Mouse (Mus musculus): ENCODE results near the gene Dlx2.

DNA sequence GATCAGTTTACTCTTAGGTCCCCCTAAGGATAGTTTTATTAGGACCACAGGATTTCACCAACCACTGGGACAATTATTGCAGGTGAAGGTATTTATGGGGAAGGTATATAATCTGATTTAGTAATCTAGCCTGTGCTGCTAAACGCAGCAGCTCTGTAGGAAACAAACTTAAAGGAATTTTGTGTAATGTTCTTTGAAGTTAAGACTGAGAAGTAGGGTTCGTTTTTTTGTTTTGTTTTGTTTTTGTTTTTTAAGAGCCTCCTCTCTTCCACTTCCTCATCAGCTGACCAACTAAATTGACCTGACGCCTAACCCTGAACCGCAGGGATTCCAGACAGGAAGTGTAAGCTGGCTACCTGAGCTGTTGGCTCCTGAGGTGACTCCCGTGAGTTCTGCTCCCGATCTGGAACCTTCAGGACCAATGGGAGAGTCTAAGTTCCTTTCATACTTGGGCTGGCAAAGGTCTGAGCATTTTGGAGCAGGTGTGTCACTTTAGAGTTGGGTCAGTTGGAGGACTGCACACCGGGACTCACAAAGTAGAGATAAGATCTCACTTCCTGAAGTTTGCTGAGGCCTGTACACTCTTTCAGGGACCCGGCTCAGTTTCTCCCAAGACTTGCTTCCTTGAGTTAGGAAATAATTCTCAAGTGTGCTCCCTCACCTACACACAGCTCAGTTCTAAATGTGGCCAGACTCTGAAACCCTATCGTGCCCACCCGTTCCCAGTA lies 19.8 kb downstream of the Dlx2 start:
- TF ChIP-seq CTCF (IDR thresholded peaks at IDR 0.05; ENCODE audit: control insufficient read depth, insufficient read depth, insufficient read length) (no peak), MYOD1 (IDR thresholded peaks at IDR 0.05; ENCODE audit: control insufficient read depth, insufficient read length, low read depth) (no peak), CEBPB (IDR thresholded peaks at IDR 0.05; ENCODE audit: low read depth) (no peak), USF1 (IDR thresholded peaks at IDR 0.05; ENCODE audit: low read depth) (no peak)

Measured in C2C12 (cell line).